Mouse (Mus musculus) heart, embryonic 12.5 days (tissue): Measurements from ENCODE around the gene Olah. TPM values are rescaled to one million over a fixed set of nuclear protein-coding genes. Genes with fewer than 3 reads are reported as not detected.

Source experiments
- ATAC-seq: fragments of 200-750 bp; cut with Nextera tagmentation; 2 replicates; pipeline ENCODE4 v1.8.0; 2017; ENCODE audit warnings: moderate TSS enrichment, moderate library complexity; ENCODE audit not compliant: insufficient number of reproducible peaks, low FRiP score
- H3K27ac ChIP-seq: fragments of 300-500 bp; sonication (generic); 2 replicates; pipeline ENCODE4 v1.5.1; 2016; ENCODE audit warnings: mild to moderate bottlenecking, moderate library complexity; ENCODE audit not compliant: poor library complexity, severe bottlenecking
- H3K27me3 ChIP-seq: fragments of 300-500 bp; sonication (generic); replicated peaks from 2 replicates; pipeline ENCODE4 v1.6.1; 2016; ENCODE audit warnings: mild to moderate bottlenecking, moderate library complexity
- H3K36me3 ChIP-seq: fragments of 300-500 bp; sonication (generic); 2 replicates; pipeline ENCODE4 v1.6.1; 2016; ENCODE audit warnings: mild to moderate bottlenecking, moderate library complexity
- H3K4me1 ChIP-seq: fragments of 300-500 bp; sonication (generic); replicated peaks from 2 replicates; pipeline ENCODE4 v1.6.1; 2016; ENCODE audit warnings: mild to moderate bottlenecking
- H3K4me2 ChIP-seq: fragments of 300-500 bp; sonication (generic); 2 replicates; pipeline ENCODE4 v1.6.1; 2016; ENCODE audit warnings: mild to moderate bottlenecking, moderate library complexity
- H3K4me3 ChIP-seq: fragments of 300-500 bp; sonication (generic); 2 replicates; pipeline ENCODE4 v1.5.1; 2016; ENCODE audit warnings: mild to moderate bottlenecking
- H3K9ac ChIP-seq: fragments of 300-500 bp; sonication (generic); 2 replicates; pipeline ENCODE4 v1.6.1; 2016; ENCODE audit warnings: mild to moderate bottlenecking, moderate library complexity
- H3K9me3 ChIP-seq: fragments of 300-500 bp; sonication (generic); replicated peaks from 2 replicates; pipeline ENCODE4 v1.6.1; 2016; ENCODE audit warnings: mild to moderate bottlenecking, moderate library complexity
- WGBS: fragments of 180-500 bp; shearing (Covaris S2); methylation state at CpG from one replicate; pipeline ENCODE4 v1.1.7; 2016; 5-methylcytosine and 5-hydroxymethylcytosine counted together
- polyA plus RNA-seq: library from polyadenylated mRNA; unstranded; fragments of >200 nt; fragmentation: Nextera tagmentation; extraction: Ambion mirVana; gene quantifications from 2 replicates; pipeline ENCODE4 v1.2.1, GENCODE M21; 2016

Olah gene
- polyA plus RNA-seq, 1 experiment from 2014 or later, result not detected

- Histone ChIP-seq H3K4me2 (no peak overlapping the region), H3K36me3 (no peaks in the 10 kb centered on the region), H3K4me3 (no peak overlapping the region), H3K9ac (no peak overlapping the region), H3K27me3 (peaks cover 19% of the 10 kb centered on the region), H3K27ac (no peak overlapping the region), H3K4me1 (no peaks in the 10 kb centered on the region), H3K9me3 (no peaks in the 10 kb centered on the region)
- WGBS, result 68% methylated on average over 1 of the region's 1 CpGs
- ATAC-seq, result no peak
Measured at GRCm38 (mm10) chr2:3415676-3416075, 18.7 kb upstream of the Olah start.

GRCm38 (mm10) chr2:3414241-3414640 is 17.2 kb upstream of the Olah start:
- H3K4me2 ChIP-seq, result no peak overlapping the region
- H3K27ac ChIP-seq, result no peak overlapping the region
- H3K9ac ChIP-seq, result no peak overlapping the region
- no peaks in the 10 kb centered on the region for H3K36me3 ChIP-seq
- no peak for ATAC-seq
- no peaks in the 10 kb centered on the region for H3K9me3 ChIP-seq
- no peaks in the 10 kb centered on the region for H3K4me1 ChIP-seq
- H3K4me3 ChIP-seq, result no peak overlapping the region
- 38% methylated on average over 4 of the region's 4 CpGs for WGBS
- peaks cover 19% of the 10 kb centered on the region for H3K27me3 ChIP-seq

DNA sequence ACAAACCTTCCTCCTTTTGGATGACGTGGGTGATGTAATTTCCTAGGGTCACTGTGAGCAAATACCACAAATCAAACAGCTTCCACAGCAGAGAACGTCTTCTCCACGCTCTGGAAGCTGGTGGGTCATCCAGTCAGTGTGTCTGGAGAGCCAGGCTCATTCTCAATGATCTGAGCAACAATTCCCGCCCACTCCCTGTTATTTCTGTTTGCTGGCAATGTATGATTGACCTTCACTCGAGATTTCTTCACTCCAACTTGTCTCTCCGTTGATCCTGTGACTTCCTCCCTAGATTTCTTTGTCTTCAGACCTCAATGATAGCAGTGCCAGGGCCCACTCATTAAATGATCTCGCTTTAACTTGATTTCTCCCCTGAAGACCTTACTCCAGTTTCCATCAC is 10.7 kb upstream of the Olah start:
- WGBS, result 75% methylated on average over 7 of the region's 7 CpGs
- Histone ChIP-seq H3K36me3 (no peaks in the 10 kb centered on the region), H3K4me3 (no peak overlapping the region), H3K27me3 (no peaks in the 10 kb centered on the region), H3K9ac (no peak overlapping the region), H3K4me2 (no peak overlapping the region), H3K4me1 (no peaks in the 10 kb centered on the region), H3K27ac (no peak overlapping the region), H3K9me3 (no peaks in the 10 kb centered on the region; the same call in 1 of the 2 replicates)
- no peak for ATAC-seq

DNA sequence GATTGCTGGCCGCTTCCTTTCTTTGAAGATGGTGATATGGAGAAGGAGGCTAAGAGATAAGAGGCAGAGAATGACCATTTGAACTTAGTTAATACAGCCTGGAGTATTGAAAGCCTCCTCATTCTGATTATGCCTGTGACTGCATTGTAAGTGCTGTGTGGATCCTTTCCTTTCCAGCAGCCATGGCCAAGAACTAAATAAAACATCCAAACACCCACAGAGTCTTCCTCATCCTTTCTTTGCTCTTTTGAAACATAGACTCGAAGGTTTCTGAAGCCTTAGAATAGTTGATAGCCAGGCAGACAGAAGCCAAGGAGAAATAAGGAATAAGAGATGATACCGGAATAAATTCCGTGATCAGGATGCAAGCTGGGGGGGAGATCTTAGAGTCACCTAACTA is 9.0 kb upstream of the Olah start:
- Histone ChIP-seq H3K27me3 (no peaks in the 10 kb centered on the region), H3K4me3 (no peak overlapping the region), H3K4me2 (no peak overlapping the region), H3K4me1 (no peaks in the 10 kb centered on the region), H3K9ac (no peak overlapping the region), H3K27ac (no peak overlapping the region), H3K9me3 (no peaks in the 10 kb centered on the region; the same call in 1 of the 2 replicates), H3K36me3 (no peaks in the 10 kb centered on the region)
- 70% methylated on average over 4 of the region's 4 CpGs for WGBS
- ATAC-seq, result no peak

GRCm38 (mm10) chr2:3391945-3392344 is 5.1 kb downstream of the Olah start:
- Histone ChIP-seq H3K9me3 (no peaks in the 10 kb centered on the region), H3K36me3 (no peaks in the 10 kb centered on the region), H3K4me1 (no peaks in the 10 kb centered on the region), H3K4me2 (no peak overlapping the region), H3K27ac (no peak overlapping the region), H3K27me3 (no peaks in the 10 kb centered on the region), H3K9ac (no peak overlapping the region), H3K4me3 (no peak overlapping the region)
- 60% methylated on average over 2 of the region's 2 CpGs for WGBS
- ATAC-seq, result no peak

DNA sequence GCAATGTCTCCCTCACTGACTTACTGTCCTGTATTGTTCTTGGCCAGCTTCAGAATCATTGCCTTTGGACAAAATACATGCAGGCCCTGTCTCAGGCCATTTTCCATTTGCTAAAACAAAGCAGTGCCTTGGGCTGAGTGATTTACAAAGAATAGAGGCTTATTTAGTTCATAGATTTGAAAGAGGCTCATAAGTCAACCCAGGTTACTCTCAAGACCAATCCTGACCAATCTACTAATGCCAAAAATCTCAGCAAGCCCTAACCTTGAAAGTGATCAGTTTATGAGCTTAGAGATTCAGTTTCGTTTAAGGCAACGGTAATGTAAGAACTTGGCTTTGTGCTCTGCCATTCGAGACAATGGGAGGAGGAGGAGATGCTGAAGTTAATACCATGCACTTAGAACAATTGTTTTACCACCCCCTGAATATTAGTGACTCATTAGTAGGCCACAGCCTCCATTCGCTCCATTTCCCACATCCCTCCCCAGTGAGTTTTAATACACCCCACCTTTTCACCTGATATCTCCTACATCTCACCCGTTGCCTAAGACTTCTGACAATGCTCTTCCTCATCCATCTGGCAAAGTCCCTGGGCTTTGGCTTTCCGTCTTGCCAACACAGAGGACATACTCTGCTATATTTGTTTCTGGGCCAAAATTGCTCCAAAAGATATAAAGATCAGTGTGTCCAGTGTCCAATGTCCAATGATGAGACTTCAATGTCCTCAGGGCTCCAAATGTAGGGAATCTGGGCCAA is 9.7 kb downstream of the Olah start:
- 74% methylated on average over 6 of the region's 6 CpGs for WGBS
- H3K9ac ChIP-seq, result no peak overlapping the region

DNA sequence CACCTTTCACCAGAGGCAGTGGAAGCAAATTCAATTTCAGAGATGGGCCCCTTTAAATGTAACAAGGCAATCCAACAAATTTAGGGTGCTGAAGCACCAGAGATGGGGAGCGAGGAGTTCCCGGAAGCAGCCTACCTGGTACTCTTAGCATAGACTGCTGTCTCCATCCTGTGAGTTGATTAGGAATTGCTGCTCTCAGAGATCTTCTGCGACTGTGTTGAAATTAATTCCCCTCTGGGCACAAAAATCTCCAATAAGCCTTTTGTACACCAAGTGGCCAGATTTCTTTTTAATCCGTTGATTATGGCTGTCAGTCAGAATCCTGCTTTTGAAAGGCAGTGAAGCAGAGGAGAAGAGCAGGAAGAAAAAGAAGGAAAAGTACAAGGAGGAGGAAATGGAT is 31.9 kb downstream of the Olah start:
- Histone ChIP-seq H3K27ac (no peak overlapping the region), H3K27me3 (0 out of 2 replicates have a peak, but pooled peaks cover 6% of the 10 kb centered on the region), H3K9ac (no peak overlapping the region), H3K4me2 (no peak overlapping the region), H3K9me3 (no peaks in the 10 kb centered on the region), H3K36me3 (no peaks in the 10 kb centered on the region), H3K4me3 (no peak overlapping the region), H3K4me1 (no peaks in the 10 kb centered on the region)
- ATAC-seq, result no peak
- WGBS, result 65% methylated on average over 4 of the region's 4 CpGs

More for the DNA sequence above, 9.7 kb downstream of the Olah start:
- Histone ChIP-seq H3K27me3 (no peaks in the 10 kb centered on the region), H3K36me3 (no peaks in the 10 kb centered on the region), H3K4me3 (no peak overlapping the region), H3K4me1 (no peaks in the 10 kb centered on the region), H3K4me2 (no peak overlapping the region), H3K9me3 (no peaks in the 10 kb centered on the region), H3K27ac (no peak overlapping the region)
- ATAC-seq, result no peak

DNA sequence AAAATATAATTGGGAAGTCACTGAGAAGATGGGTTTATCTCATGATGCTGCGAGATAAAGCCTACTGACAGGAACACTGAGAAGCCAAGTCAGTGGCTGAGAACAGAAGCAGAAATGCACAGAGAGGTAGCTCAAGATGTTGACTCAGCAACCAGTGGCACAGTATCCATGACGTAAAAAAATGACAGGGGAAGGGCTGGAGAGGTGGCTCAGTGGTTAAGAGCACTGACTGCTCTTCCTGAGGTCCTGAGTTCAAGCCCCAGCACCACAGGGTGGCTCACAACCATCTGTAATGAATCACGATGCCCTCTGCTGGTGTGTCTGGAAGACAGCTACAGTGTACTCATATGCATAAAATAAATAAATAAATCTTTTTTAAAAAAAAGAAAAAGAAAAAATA is 35.9 kb downstream of the Olah start:
- Histone ChIP-seq H3K4me1 (no peaks in the 10 kb centered on the region), H3K36me3 (no peaks in the 10 kb centered on the region), H3K9me3 (no peaks in the 10 kb centered on the region), H3K4me2 (no peak overlapping the region), H3K27me3 (0 out of 2 replicates have a peak, but pooled peaks cover 6% of the 10 kb centered on the region), H3K4me3 (no peak overlapping the region), H3K27ac (no peak overlapping the region), H3K9ac (no peak overlapping the region)
- ATAC-seq, result no peak
- 74% methylated on average over 3 of the region's 3 CpGs for WGBS

DNA sequence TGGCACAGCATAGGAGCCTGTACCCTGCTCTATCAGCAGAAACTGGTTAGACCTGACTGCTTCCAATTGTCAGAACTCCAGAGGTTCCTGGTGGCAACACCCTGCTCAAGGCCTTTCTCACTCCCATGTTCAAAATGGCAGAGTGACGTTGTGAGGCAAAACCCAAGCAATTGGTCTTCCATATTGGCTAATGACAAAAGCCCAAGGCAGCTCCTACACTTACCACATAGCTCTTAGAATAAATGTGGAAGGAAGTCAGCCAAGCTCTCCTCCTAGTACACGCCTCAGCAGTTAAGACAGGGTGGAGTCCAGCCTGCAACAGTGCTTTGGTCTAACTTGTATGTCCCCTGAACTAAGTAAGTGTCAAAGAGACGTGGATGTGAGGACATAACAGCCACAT is 39.1 kb downstream of the Olah start:
- ATAC-seq, result no peak
- H3K27ac ChIP-seq, result no peak overlapping the region
- H3K9ac ChIP-seq, result no peak overlapping the region
- no peaks in the 10 kb centered on the region for H3K9me3 ChIP-seq
- no peaks in the 10 kb centered on the region for H3K27me3 ChIP-seq
- H3K4me2 ChIP-seq, result no peak overlapping the region
- no peaks in the 10 kb centered on the region for H3K36me3 ChIP-seq
- whole genome bisulfite sequencing, result 69% methylated on average over 3 of the region's 3 CpGs
- H3K4me3 ChIP-seq, result no peak overlapping the region
- no peaks in the 10 kb centered on the region for H3K4me1 ChIP-seq

- H3K27ac ChIP-seq, result no peak overlapping the region
- no peak overlapping the region for H3K9ac ChIP-seq
- no peak for ATAC-seq
- H3K36me3 ChIP-seq, result no peaks in the 10 kb centered on the region
- peaks cover 4% of the 10 kb centered on the region; the same call in 1 of the 2 replicates for H3K9me3 ChIP-seq
- no peak overlapping the region for H3K4me2 ChIP-seq
- 71% methylated on average over 3 of the region's 3 CpGs for WGBS
- H3K4me3 ChIP-seq, result no peak overlapping the region
- H3K4me1 ChIP-seq, result no peaks in the 10 kb centered on the region
- no peaks in the 10 kb centered on the region for H3K27me3 ChIP-seq
Measured at GRCm38 (mm10) chr2:3356311-3356710, 40.7 kb downstream of the Olah start.

DNA sequence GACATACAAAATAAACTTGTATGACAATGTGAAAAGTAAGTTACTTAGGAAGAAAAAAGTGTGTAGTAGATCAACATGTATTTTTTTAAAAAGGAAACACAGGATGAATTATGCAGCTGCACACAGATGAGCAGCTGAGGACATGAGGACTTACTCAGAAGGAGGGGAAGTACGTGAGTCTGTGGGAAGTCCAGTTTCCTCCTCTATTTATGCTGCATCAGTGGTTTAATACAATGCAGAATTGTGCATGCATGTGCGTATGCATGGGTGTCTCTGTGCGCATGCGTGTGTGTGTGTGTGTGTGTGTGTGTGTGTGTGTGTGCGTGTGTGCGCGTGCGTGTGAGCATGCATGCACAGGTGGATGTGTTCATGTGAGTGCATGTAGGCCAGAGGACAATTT is 41.2 kb downstream of the Olah start:
- no peak for ATAC-seq
- H3K9ac ChIP-seq, result no peak overlapping the region
- H3K4me1 ChIP-seq, result no peaks in the 10 kb centered on the region
- H3K27me3 ChIP-seq, result no peaks in the 10 kb centered on the region
- whole genome bisulfite sequencing, result 89% methylated on average over 8 of the region's 8 CpGs
- H3K27ac ChIP-seq, result no peak overlapping the region
- peaks cover 4% of the 10 kb centered on the region; the same call in 1 of the 2 replicates for H3K9me3 ChIP-seq
- H3K4me3 ChIP-seq, result no peak overlapping the region
- H3K36me3 ChIP-seq, result no peaks in the 10 kb centered on the region
- no peak overlapping the region for H3K4me2 ChIP-seq

- H3K4me1 ChIP-seq, result no peaks in the 10 kb centered on the region
- H3K4me2 ChIP-seq, result no peak overlapping the region
- no peak overlapping the region for H3K9ac ChIP-seq
- H3K27me3 ChIP-seq, result no peaks in the 10 kb centered on the region
- H3K4me3 ChIP-seq, result no peak overlapping the region
- no peaks in the 10 kb centered on the region for H3K36me3 ChIP-seq
- H3K27ac ChIP-seq, result no peak overlapping the region
- H3K9me3 ChIP-seq, result peaks cover 4% of the 10 kb centered on the region; the same call in 1 of the 2 replicates
- ATAC-seq, result no peak
Measured at GRCm38 (mm10) chr2:3353160-3353559, 43.9 kb downstream of the Olah start.
